Mouse (Mus musculus): ENCODE results near the gene Bcl6. TPM values are rescaled to one million over a fixed set of nuclear protein-coding genes. Genes with fewer than 3 reads are reported as not detected.

The Bcl6 gene
- polyA plus RNA-seq, 1 experiment = 2.2 TPM

- Histone ChIP-seq H3K27ac (ENCODE audit: control insufficient read depth, insufficient read depth, low read depth, low read length) (peak overlapping the region; percentile 67; the same call in 1 of the 2 replicates), H3K4me3 (ENCODE audit: control insufficient read depth, low read depth, low read length) (peak overlapping the region; percentile 59; the same call in 1 of the 2 replicates), H3K4me1 (ENCODE audit: control insufficient read depth, insufficient read depth, low read length) (peaks cover 6% of the 10 kb centered on the region), H3K36me3 (ENCODE audit: control insufficient read depth, insufficient read depth, low read length) (no peaks in the 10 kb centered on the region), H3K27me3 (ENCODE audit: control insufficient read depth, insufficient read depth, low read length) (peaks cover 8% of the 10 kb centered on the region)
- TF ChIP-seq CTCF (IDR thresholded peaks at IDR 0.05; ENCODE audit: control insufficient read depth, insufficient read depth, insufficient replicate concordance, low read depth, low read length) (no peak), POLR2A (IDR thresholded peaks at IDR 0.05; ENCODE audit: control insufficient read depth, low read depth, low read length) (no peak)
Measured at GRCm38 (mm10) chr16:23990161-23990970, 1.7 kb upstream of the Bcl6 start.

GRCm38 (mm10) chr16:23989209-23990160 is 833 bp upstream of the Bcl6 start:
- H3K4me3 ChIP-seq (ENCODE audit: control insufficient read depth, low read depth, low read length) = peak overlapping the region; percentile 79
- TF ChIP-seq CTCF (IDR thresholded peaks at IDR 0.05; ENCODE audit: control insufficient read depth, insufficient read depth, insufficient replicate concordance, low read depth, low read length) (no peak), POLR2A (IDR thresholded peaks at IDR 0.05; ENCODE audit: control insufficient read depth, low read depth, low read length) (no peak)
- H3K36me3 ChIP-seq (ENCODE audit: control insufficient read depth, insufficient read depth, low read length) = no peaks in the 10 kb centered on the region
- peaks cover 12% of the 10 kb centered on the region for H3K4me1 ChIP-seq (ENCODE audit: control insufficient read depth, insufficient read depth, low read length)
- peaks cover 8% of the 10 kb centered on the region for H3K27me3 ChIP-seq (ENCODE audit: control insufficient read depth, insufficient read depth, low read length)
- H3K27ac ChIP-seq (ENCODE audit: control insufficient read depth, insufficient read depth, low read depth, low read length) = peak overlapping the region; percentile 79

GRCm38 (mm10) chr16:23988157-23988465 is 541 bp downstream of the Bcl6 start:
- Histone ChIP-seq H3K27me3 (ENCODE audit: control insufficient read depth, insufficient read depth, low read length) (peaks cover 8% of the 10 kb centered on the region), H3K4me1 (ENCODE audit: control insufficient read depth, insufficient read depth, low read length) (peaks cover 13% of the 10 kb centered on the region)

GRCm38 (mm10) chr16:23987341-23988156 is 1.1 kb downstream of the Bcl6 start:
- peaks cover 13% of the 10 kb centered on the region for H3K4me1 ChIP-seq (ENCODE audit: control insufficient read depth, insufficient read depth, low read length)
- TF ChIP-seq POLR2A (IDR thresholded peaks at IDR 0.05; ENCODE audit: control insufficient read depth, low read depth, low read length) (no peak), CTCF (IDR thresholded peaks at IDR 0.05; ENCODE audit: control insufficient read depth, insufficient read depth, insufficient replicate concordance, low read depth, low read length) (no peak)

More at GRCm38 (mm10) chr16:23988157-23988465, 541 bp downstream of the Bcl6 start:
- Histone ChIP-seq H3K4me3 (ENCODE audit: control insufficient read depth, low read depth, low read length) (peak overlapping the region; percentile 79), H3K27ac (ENCODE audit: control insufficient read depth, insufficient read depth, low read depth, low read length) (peak overlapping the region; percentile 34), H3K36me3 (ENCODE audit: control insufficient read depth, insufficient read depth, low read length) (no peaks in the 10 kb centered on the region)
- no peak for TF ChIP-seq CTCF (IDR thresholded peaks at IDR 0.05; ENCODE audit: control insufficient read depth, insufficient read depth, insufficient replicate concordance, low read depth, low read length)
- TF ChIP-seq POLR2A (IDR thresholded peaks at IDR 0.05; ENCODE audit: control insufficient read depth, low read depth, low read length) = no peak

GRCm38 (mm10) chr16:23986871-23987270 is 1.8 kb downstream of the Bcl6 start:
- no peak for TF ChIP-seq POLR2A (IDR thresholded peaks at IDR 0.05; ENCODE audit: control insufficient read depth, low read depth, low read length)
- no peak for TF ChIP-seq CTCF (IDR thresholded peaks at IDR 0.05; ENCODE audit: control insufficient read depth, insufficient read depth, insufficient replicate concordance, low read depth, low read length)
- H3K4me1 ChIP-seq (ENCODE audit: control insufficient read depth, insufficient read depth, low read length) = peaks cover 17% of the 10 kb centered on the region
- H3K4me3 ChIP-seq (ENCODE audit: control insufficient read depth, low read depth, low read length) = peak overlapping the region; percentile 79
- no peaks in the 10 kb centered on the region for H3K36me3 ChIP-seq (ENCODE audit: control insufficient read depth, insufficient read depth, low read length)
- H3K27me3 ChIP-seq (ENCODE audit: control insufficient read depth, insufficient read depth, low read length) = peaks cover 8% of the 10 kb centered on the region
- H3K27ac ChIP-seq (ENCODE audit: control insufficient read depth, insufficient read depth, low read depth, low read length) = peak overlapping the region; percentile 73

More at GRCm38 (mm10) chr16:23987341-23988156, 1.1 kb downstream of the Bcl6 start:
- H3K4me3 ChIP-seq (ENCODE audit: control insufficient read depth, low read depth, low read length) = peak overlapping the region; percentile 79
- peak overlapping the region; percentile 73 for H3K27ac ChIP-seq (ENCODE audit: control insufficient read depth, insufficient read depth, low read depth, low read length)
- H3K36me3 ChIP-seq (ENCODE audit: control insufficient read depth, insufficient read depth, low read length) = no peaks in the 10 kb centered on the region
- peaks cover 8% of the 10 kb centered on the region for H3K27me3 ChIP-seq (ENCODE audit: control insufficient read depth, insufficient read depth, low read length)

GRCm38 (mm10) chr16:23986176-23986575 is 2.5 kb downstream of the Bcl6 start:
- Histone ChIP-seq H3K27me3 (ENCODE audit: control insufficient read depth, insufficient read depth, low read length) (peaks cover 8% of the 10 kb centered on the region), H3K36me3 (ENCODE audit: control insufficient read depth, insufficient read depth, low read length) (no peaks in the 10 kb centered on the region), H3K27ac (ENCODE audit: control insufficient read depth, insufficient read depth, low read depth, low read length) (peak overlapping the region; percentile 36; the same call in 1 of the 2 replicates), H3K4me1 (ENCODE audit: control insufficient read depth, insufficient read depth, low read length) (peaks cover 20% of the 10 kb centered on the region), H3K4me3 (ENCODE audit: control insufficient read depth, low read depth, low read length) (no peak overlapping the region; the same call in 1 of the 2 replicates)
- no peak for TF ChIP-seq CTCF (IDR thresholded peaks at IDR 0.05; ENCODE audit: control insufficient read depth, insufficient read depth, insufficient replicate concordance, low read depth, low read length)
- TF ChIP-seq POLR2A (IDR thresholded peaks at IDR 0.05; ENCODE audit: control insufficient read depth, low read depth, low read length) = no peak
